Comparison of ENCODE assay signal across 18 mouse cellular contexts in genomic region chrX:85797449-85797848, GRCm38 (mm10).
"Had no signal": no experiment of that assay in that cellular context is flagged by ENCODE, and none has a peak within 500 bp of the region (broad histone marks: within the 10 kb centered on the region; RNA-seq: fewer than 3 reads in every experiment).

No protein-coding gene starts in this region.

- ATAC-seq: intestine, embryonic 16.5 days; midbrain, embryonic 13.5 days had no signal

- H3K9me3 ChIP-seq: kidney, embryonic 15.5 days; limb, embryonic 15.5 days; liver, embryonic 15.5 days; lung, embryonic 15.5 days; midbrain, embryonic 13.5 days; neural tube, embryonic 15.5 days had no signal

- DNase-seq: kidney, adult 2 months; kidney, postnatal 14 days; layer of hippocampus, adult 9-11 months; layer of hippocampus, postnatal 36 days; lung, postnatal 4 days; retina, postnatal 1 day; right cerebral cortex, postnatal 4 days; spleen, adult 18-20 months; thymus, adult 2 months; thymus, postnatal 25 days had no signal

- H3K4me1 ChIP-seq: kidney, embryonic 15.5 days; limb, embryonic 15.5 days; liver, embryonic 15.5 days; lung, embryonic 15.5 days; midbrain, embryonic 13.5 days; neural tube, embryonic 15.5 days had no signal

- H3K4me3 ChIP-seq: kidney, embryonic 15.5 days; limb, embryonic 15.5 days; liver, embryonic 15.5 days; lung, embryonic 15.5 days; midbrain, embryonic 13.5 days; myocyte; neural tube, embryonic 15.5 days had no signal

- H3K4me2 ChIP-seq: kidney, embryonic 15.5 days; limb, embryonic 15.5 days; liver, embryonic 15.5 days; lung, embryonic 15.5 days; midbrain, embryonic 13.5 days; neural tube, embryonic 15.5 days had no signal

- H3K9ac ChIP-seq: kidney, embryonic 15.5 days; limb, embryonic 15.5 days; liver, embryonic 15.5 days; lung, embryonic 15.5 days; midbrain, embryonic 13.5 days; neural tube, embryonic 15.5 days had no signal

- H3K27ac ChIP-seq: kidney, embryonic 15.5 days; limb, embryonic 15.5 days; liver, embryonic 15.5 days; lung, embryonic 15.5 days; midbrain, embryonic 13.5 days; neural tube, embryonic 15.5 days had no signal

- H3K36me3 ChIP-seq: kidney, embryonic 15.5 days; limb, embryonic 15.5 days; liver, embryonic 15.5 days; lung, embryonic 15.5 days; midbrain, embryonic 13.5 days; neural tube, embryonic 15.5 days had no signal

- H3K27me3 ChIP-seq: kidney, embryonic 15.5 days; limb, embryonic 15.5 days; liver, embryonic 15.5 days; lung, embryonic 15.5 days; midbrain, embryonic 13.5 days; neural tube, embryonic 15.5 days had no signal
